Mouse (Mus musculus) kidney, postnatal 10 days (tissue): ENCODE measurements around the gene Gm12216.
"Not testable (repeated sequence)": the region's sequence is repeated elsewhere in the genome, so short reads cannot be mapped to it uniquely, and the experiment has no call there.

Experiments used
- DNase-seq: peaks from one replicate; pipeline ENCODE4 v3.0.0; 2021; ENCODE audit warnings: mixed read lengths

The Gm12216 gene

DNA sequence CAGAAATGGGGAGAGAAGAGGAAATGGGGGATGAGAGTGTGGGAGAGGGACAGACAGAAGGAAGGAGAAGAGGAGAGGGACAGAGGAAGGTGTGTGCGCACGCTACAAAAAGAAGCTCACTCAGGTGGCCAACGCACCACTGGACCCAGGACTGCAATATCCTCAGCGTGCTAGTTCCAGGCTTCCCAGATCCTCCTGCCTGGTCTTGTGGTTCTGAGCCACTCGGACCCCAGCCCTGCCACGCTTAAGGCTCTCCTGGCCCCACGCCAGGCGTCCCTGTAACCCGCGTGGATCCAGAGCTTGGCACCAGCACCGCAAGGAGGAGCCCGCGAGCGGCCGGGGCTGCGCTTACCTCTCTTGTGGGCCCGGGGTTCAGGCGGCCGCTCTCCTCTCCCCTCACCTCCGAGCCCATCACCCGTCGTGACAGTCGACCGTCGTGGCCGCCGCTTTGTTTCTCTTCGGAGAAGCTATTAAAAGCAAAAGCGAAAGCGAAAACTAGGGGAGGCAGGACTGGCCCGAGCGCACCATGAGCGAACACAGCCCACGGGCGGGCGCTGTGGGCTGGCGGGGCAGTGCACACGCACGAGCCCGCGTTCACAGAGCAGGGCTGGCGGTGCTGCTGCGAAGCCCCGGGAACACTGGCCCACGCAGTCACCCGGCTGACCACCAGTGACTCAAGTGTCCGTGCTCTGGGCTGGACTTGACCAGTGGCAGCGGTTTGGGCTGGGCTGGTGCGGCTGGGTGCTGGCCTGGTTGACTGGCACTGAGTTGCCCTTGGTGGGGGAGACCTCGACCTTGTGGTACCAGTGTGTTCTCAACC lies at the start of gene Gm12216:
Gm12216 (minus strand) TSS at position 496 of the 820 bp plus-strand sequence.
- DNase-seq = peak; percentile 65

DNA sequence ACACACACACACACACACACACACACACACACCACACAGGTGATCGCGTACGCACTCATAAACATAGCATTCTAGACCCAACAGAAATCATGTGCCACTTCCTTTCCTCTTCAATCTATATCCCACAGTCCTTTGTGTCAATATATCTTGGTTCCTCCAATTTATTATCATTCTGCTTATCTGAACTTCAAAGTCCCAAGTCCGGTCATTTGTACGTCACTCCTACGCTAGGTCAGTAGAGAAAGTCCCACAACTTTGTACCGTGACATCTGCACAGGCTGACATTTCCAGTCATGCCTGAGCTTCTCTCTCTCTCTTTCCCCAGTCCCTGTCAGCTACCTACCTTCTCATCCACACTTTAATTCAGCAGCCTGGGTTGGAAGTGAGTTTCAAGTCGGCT lies 49.6 kb upstream of the Gm12216 start:
- DNase-seq = no peak

DNA sequence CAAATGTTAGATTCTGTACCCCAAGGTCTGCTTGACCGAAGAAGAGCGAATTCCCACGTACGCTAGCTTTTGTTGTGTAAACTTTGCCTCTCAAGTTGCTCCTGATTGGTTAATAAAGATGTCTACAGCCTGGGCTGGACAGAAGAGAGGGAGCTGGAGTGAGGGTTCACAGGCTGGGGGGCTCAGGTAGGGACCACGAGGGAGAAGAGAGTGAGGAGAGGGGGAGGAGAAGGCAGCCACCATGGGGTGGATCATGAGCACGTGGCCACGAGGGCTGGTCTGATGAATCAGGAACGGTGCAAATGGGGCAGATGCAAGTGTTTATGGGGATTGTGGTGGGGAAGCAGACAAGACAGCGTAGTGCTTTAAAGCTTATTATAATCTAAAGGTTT lies 45.5 kb upstream of the Gm12216 start:
- no peak for DNase-seq

DNA sequence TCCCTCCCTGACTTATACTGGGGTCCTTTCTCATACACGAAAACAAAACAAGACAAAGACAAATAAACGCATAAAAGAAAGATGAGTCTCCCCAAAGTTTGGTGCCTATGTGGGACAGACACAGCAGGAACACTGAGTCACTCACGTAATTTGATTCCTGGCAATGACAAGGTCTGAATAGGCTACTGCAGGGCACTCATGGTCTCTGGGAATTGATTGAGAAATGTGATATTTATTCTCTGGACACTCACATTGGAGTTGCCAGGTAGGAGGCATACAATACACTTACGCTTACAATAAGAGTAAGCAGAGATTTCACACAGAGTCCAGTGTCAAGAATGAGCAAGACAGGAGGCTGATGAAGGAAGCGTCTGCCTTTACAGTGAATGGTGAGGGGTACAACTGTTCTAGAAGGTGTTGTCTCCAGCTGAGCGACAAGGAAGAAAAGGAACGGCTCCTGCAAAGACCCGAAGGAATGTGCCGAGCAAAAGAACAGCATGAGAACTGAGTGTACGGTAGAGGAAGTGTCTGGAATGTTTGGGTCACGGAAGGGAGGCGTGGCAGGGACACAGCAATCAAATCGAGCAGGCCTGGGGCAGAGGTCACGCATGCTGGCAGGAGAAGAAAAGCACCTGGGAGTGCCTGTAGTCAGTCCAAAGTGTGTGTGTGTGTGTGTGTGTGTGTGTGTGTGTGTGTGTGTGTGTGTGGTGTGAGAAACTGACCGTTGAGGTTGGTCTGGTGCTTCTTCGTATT lies 44.9 kb upstream of the Gm12216 start:
- peak; percentile 89 for DNase-seq

DNA sequence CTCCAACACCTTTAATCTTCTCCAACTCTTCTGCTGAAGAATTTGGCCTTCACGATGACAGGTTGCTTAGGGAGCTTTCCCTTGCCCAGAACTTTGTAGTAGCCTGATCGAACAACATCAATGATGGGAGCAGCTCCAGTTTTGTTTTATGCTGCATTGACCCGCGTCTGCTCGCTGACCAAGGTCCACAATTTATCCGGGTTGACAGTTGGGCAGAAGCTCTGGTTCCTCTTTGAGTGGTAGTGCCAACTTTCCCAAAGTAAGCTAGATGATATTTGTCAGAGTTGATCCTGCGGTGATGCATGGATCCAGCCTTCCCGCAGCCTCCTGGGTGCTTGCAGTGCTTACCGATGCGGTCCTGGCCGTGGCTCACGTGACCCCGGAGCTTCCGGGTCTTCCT lies 43.7 kb upstream of the Gm12216 start:
- DNase-seq = no peak

DNA sequence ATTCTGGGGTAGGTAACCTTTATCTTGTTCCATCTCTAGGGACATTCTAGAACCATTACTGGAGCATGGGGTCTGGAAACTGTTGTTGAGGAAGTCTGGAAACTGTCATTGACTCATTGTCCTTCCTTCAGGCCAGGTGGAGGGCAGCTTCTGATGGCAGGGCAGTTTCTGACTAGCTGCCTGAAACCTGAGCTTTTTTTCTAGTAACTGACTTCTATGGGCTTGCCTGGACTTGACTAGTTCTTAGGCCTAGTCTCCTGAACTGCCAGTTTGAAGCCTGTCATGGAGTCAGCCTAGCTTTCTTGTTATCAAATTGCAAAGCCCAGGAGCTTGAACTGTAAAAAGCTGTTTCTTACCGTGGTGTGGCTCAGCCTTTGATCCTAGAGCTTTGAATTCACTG lies 41.9 kb upstream of the Gm12216 start:
- no peak for DNase-seq

DNA sequence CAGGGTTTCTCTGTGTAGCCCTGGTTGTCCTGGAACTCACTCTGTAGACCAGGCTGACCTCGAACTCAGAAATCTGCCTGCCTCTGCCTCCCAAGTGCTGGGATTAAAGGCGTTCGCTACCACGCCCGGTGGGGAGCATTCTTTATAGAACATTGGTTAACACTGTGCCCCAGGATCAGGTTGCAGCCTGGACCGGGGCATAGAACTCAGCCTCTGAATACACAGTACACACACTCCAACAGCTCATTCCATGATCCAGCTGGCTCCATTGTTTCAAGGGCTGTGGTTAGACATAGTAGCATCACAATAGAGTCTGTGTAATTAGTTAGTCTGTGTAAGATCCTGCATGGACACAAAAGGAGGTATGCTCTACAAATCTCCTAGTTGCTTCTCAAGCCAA lies 40.9 kb upstream of the Gm12216 start:
- DNase-seq = no peak

DNA sequence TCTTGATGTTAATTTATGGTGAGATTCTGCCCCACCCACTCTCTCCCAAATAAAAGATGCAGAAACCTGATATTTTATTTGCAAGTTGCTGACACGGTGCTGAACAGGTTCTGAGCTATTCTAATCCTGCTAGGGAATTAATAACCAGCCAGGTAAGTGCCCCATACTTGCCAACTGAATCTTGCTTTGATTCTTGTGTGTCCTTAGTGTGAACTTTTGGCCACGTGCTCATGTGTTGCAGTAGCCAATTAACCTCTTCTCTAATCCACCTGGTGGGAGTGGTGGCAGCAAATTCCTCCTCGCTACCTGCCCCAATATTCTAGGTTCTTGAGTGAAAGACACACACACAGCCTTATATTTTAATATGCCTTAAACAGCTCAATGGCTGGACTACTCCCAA lies 39.9 kb upstream of the Gm12216 start:
- DNase-seq = peak; percentile 25

DNA sequence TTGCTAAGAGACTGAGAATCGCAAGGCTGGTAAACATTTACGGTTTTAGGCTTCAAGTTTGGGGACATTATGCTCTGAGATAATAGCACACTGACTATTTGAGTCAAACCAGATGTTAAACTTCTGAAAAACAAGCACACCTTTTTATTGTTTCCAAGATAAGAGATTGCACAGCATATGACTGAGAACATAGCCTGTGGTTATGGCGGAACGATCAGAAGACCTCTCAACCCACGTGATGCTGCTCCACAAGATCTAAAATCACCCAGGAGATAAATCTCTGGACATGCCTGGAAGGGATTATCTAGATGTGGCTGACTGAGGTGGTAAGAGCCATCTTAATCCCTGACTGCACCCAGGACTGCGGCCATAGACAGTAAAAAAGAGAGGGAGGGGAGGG lies 37.9 kb upstream of the Gm12216 start:
- no peak for DNase-seq

DNA sequence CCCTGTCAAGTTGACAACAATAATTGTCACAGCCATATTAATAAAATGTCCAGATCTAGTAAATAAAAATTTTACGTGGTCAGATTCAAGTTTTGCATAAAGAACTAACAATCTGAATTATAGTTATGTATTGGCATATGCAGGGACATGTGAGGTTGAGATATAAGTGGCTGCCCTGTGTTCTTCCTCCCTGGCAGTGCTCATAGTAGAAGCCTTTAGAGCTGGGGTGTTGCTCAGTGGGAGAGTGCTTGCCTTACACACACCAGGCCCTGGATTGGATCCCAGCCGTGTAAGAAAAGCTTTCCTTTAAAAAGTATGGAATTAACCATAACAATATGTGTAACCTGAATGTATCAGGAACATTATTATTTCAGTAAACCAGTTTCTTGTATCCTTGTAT lies 34.4 kb upstream of the Gm12216 start:
- DNase-seq = no peak

DNA sequence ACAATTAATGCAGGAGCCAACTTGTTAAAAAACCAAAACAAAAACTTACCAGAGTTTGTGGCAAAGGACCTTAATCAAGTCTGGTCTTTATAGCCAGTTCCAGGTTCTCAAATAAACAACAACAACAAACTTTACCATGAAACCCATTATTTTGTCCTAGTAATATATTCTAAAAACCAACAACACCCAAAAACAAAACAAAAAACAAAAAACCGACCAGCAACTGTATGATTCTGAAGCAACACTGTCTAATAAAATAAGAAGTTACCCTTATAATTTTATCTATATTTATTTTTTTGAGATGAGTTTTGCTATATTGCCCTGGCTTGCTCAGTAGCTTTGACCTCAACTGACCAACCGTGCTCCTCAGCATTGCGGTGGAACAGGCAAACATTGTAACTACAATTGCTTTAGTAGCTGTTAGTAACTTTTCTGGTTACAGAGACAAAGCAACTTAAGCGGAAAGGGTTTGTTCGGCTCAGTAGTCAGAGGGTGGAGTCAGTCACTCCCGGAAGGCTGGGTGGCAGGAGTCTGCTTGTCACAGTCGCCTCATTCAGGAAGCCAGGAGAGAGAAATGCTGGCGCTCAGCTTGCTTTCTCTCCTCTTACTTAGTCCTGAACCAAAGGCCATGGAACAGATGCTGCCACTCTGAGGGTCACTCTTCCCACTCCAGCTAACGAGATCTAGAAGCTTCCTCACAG lies 33.8 kb upstream of the Gm12216 start:
- DNase-seq = peak; percentile 47

DNA sequence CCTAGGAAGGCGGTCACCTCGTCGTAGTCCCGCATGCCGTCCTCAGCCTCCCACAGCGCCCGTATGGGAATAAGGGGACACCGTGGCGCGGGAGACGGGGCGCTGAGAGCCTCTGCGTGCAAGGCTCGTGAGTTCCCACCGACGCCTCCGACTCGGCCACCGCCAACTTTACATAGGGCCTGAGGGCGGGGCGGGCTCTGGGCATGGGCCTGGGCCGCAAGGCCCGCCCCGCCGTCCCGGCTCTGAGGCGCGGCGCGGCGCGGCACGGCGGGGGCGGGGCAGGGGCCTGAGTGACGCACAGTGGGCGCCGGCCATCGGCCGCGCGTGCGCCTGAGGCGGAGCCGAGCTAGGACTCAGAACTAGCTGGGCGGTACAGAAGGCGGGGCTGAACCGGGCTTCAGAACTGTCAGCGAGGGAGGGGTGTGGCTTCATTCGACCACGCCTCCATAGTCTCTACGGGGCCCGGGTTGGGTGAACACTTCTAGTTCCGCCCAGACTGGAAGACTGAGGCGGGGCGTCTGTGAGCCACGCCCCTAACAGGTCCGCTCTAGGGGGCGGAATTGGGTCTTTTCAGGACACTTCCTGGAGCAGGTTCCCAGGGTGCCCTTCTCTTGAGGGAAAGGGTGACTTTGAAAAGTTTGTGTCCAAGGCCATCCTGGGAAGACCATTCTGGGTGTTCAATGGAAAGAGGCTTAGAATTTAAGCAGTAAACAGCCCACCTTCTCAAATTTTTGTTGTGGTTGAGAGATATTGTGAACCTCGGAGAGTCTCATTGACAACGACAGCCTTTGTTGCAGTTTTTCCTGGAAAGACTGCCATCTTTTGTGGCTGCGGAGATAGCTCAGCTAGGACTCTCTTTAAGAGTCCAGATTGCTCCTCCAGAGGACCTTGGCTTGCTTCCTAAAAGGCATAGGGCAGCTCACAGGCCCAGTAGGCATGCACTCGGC lies 32.7 kb upstream of the Gm12216 start, which contains the start of gene Slc22a5:
Slc22a5 (minus strand) TSS at position 156 of the 947 bp plus-strand sequence.
- DNase-seq = peak; percentile 100

DNA sequence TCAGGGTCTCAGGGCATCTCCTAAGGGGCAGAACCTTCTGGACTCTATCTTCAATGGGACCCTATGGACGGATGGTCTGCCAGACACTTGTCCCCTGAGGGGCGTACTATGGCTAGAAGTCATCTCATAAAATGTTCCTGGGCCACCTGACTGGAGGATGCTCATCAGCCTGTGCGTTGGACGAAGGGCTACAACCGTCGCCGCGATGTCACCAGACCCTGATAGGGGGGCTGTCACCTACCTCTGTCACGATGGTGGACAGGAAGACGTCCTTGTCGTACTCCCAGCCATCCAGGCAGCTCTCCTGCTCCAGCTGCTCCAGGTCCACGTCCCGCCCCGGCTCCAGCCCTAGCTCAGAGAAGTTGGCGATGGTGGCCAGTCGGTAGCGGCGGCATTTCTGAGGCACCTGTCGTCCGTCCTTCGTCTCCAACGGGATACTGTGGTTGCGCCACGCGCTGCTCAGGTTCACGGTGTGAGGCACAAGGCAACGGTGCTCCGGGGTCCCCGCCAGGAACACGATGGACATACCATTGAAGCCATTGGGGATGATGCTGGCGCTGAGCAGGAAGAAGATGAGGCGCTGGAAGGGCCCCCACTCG lies 31.9 kb upstream of the Gm12216 start:
- DNase-seq = no peak

DNA sequence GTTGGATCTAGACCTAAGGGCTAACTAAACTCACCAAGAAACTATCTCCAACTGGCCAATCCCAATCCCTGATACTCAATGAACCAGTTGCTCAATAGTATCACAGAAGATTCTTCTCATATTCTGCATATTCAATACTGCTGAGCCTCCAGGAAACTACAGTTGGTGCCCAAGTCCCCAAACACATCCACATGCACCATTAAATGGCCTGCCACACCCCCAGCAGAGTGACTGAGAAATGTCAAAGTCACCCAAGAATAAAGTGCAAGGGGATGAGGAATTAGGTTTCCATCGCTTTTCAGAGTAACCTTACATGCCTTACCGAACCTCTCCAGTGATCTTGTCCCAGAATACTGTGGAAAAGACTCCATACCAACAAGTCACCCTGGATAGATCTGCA lies 31.2 kb upstream of the Gm12216 start:
- no peak for DNase-seq

DNA sequence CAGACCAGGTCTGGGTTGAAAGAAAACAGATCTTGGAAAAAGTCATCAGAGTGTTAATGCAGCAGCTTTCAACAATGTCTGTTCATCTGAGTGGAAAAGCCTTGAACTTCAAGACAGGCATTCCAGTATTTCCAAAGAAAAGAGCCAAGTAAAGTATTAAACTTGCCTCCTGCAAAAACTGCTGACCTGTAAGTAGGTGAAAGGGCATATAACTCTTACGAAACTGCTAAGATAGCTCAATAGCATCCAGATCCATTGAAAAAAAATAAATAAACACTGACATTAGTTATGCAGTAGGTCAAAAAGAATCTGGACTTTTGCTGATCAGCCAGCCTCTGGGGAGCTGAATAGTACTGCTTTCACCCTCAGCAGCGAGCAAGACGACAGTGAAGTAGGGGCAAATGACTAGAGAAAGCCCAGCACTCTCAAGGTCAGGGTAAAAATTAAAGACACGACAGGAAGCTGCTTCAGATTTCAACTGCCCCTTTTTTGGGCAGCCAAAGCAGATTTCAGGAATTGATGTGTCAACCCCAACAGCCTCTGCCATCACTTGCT lies 30.1 kb upstream of the Gm12216 start:
- DNase-seq = peak; percentile 42

DNA sequence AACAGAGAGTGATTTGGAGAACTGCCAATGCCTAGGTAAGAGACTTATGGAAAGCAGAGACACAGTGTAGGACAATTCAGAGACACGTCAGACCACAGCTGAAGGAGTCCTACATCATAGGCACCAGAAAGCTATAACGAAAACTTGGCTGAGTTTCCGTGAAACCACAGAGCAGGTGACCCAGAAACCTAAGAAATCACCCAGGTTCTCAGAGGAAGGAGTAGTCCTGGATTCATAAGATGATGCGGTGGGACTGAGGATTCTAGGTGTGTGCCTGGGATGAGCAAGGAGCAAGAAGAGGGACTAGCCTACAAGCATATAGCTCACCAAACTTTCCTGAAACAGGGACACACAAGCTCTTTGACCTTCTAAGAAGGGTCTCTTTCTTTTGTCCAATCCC lies 29.2 kb upstream of the Gm12216 start:
- no peak for DNase-seq

DNA sequence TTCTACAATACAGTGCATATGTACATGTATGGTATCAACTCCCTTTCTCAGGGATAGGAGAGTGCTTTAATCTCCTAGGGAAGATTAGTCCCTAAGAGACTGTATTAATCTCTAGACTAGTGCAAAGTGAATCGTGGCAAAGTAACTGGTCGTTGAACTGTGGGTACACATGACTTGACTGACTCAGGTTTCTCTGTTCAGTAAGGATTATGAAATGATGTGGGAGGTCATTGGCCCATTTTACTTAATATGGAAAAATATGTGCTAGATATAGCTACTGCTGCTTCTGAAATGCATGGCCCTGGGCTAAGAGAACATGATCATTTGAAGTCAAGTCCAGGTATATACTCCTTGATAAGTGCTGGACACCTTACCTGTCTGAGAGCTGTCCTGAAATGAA lies 24.2 kb upstream of the Gm12216 start:
- DNase-seq = no peak

DNA sequence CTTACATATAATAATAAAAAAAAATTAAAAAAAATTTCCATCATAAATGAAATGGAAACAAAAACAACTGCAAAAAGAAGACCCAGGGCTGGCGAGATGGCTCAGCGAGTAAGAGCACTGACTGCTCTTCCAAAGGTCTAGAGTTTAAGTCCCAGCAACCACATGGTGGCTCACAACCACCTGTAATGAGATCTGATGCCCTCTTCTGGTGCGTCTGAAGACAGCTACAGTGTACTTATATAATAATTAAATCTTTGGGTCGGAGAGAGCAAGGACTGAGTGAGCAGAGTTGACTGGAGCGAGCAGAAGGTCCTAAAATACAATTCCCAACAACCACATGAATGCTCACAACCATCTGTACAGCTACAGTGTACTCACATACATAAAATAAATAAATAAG lies 19.0 kb upstream of the Gm12216 start:
- DNase-seq = not testable (repeated sequence)

DNA sequence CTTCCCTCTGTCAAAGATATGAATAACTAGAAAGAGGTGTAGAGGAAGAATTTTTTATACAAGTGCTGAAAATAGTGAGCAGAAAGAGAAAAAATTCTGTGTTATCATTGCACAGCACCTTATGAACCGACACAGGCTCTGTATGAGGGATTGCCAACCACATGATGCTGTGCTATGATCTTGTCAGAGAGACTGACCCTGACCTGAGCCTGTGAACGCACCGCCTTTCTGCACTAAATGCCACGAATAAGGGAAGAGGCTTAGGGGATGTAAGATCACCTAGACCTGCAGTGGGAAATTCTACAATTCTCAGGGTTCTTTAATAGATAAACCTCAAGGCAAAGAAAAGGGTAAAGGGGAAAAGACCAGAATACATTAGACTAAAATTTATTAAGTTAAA lies 17.4 kb upstream of the Gm12216 start:
- DNase-seq = no peak

DNA sequence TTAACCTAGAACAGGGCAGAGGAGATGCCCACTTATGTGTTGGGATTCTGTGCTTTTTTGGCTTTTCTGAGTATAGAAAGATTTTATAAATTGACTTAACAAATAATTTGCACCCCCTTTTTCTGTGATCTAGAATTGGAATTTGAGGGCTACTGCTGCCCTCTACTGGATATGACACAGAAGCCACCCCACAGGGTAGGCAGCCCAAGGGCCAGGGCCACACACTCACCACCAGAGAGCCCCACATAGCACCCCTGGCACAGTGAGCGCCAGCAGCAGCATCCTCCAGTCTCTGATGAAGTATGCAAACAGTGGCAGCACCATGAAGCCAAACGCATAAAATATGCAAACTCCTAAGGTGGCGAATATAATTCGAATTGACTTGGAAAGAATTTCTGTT lies 15.7 kb upstream of the Gm12216 start:
- no peak for DNase-seq

DNA sequence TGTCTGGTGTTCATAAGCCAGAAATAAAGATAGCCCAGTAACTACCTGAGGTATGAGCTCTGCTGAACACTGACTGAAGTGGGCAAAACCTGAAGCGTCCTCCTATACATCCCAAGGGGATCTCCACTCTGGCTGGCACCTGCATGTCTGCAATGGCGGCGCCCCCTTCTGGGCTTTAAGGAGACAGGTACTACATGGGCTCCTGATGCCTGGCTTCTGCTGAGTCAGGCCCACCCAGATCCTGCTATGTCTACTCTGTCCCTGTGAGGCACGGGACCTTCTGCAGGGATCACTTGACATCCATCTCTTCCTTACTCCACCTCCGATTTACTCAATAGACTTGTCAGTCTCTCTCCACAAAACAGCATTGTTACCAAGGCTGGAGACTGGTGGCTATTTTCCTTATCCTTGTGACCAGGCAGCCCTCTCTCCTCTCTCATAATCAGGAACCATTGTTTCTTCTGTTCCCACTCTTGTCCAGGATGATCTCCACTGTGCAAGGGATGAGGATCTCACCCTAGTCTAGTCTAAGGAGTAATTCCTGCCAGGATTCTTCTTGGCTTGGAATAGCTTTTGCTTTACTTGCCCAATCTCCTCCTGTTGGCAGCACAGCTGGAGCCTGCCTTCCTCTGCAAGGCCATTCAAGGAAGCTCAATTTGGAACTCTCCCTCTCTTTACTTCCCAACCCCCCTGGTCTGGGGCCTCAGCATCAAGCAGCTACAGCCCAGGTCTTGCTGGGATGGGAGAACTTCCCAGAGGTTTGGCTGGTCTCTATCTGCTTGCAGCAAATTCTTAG lies 15.1 kb upstream of the Gm12216 start:
- not testable (repeated sequence) for DNase-seq
